Mouse (Mus musculus) ES-Bruce4 (cell line): ENCODE measurements around the gene Fgfr2.

ENCODE experiments used
- EP300 ChIP-seq: IDR thresholded peaks from 2 replicates; pipeline ENCODE4 v1.6.1; 2011; ENCODE audit warnings: low read depth, low read length; ENCODE audit not compliant: insufficient read depth
- POLR2A ChIP-seq: IDR thresholded peaks from one replicate; pipeline ENCODE4 v1.8.1; 2011; ENCODE audit warnings: low read length; ENCODE audit not compliant: insufficient read depth

GRCm38 (mm10) chr7:130590845-130591437 is 2532.2 kb downstream of the Fgfr2 start:
- TF ChIP-seq EP300, result no peak
- TF ChIP-seq POLR2A, result no peak
